Mouse (Mus musculus) forebrain, postnatal 0 days (tissue): ENCODE data around the gene Dtl. TPM values are rescaled to one million over a fixed set of nuclear protein-coding genes. Genes with fewer than 3 reads are reported as not detected.

Source experiments
- ATAC-seq: fragments of 200-750 bp; cut with Nextera tagmentation; 2 replicates; pipeline ENCODE4 v1.8.0; 2017; ENCODE audit warnings: mild to moderate bottlenecking, moderate library complexity
- DNase-seq: peaks from one replicate; pipeline ENCODE4 v3.0.0-alpha.2; 2015
- H3K27ac ChIP-seq: fragments of 300-500 bp; sonication (generic); 2 replicates; pipeline ENCODE4 v1.5.1; 2014; ENCODE audit warnings: low read depth, mild to moderate bottlenecking, antibody characterized with exemption, low read length, moderate library complexity, mixed read lengths
- H3K27me3 ChIP-seq: fragments of 300-500 bp; sonication (generic); 2 replicates; pipeline ENCODE4 v1.6.1; 2014; ENCODE audit warnings: mild to moderate bottlenecking, low read length, mixed read lengths; ENCODE audit not compliant: insufficient read depth
- H3K36me3 ChIP-seq: fragments of 300-500 bp; sonication (generic); 2 replicates; pipeline ENCODE4 v1.6.1; 2014; ENCODE audit warnings: mild to moderate bottlenecking, moderate library complexity; ENCODE audit not compliant: insufficient read depth
- H3K4me1 ChIP-seq: fragments of 300-500 bp; sonication (generic); 2 replicates; pipeline ENCODE4 v1.6.1; 2014; ENCODE audit warnings: antibody characterized with exemption; ENCODE audit not compliant: insufficient read depth
- H3K4me2 ChIP-seq: fragments of 300-500 bp; sonication (generic); 2 replicates; pipeline ENCODE4 v1.6.1; 2014; ENCODE audit warnings: low read depth, mild to moderate bottlenecking, moderate library complexity
- H3K4me3 ChIP-seq: fragments of 300-500 bp; sonication (generic); 2 replicates; pipeline ENCODE4 v1.5.1; 2014; ENCODE audit warnings: low read depth, low read length, mixed read lengths
- H3K9ac ChIP-seq: fragments of 300-500 bp; sonication (generic); 2 replicates; pipeline ENCODE4 v1.6.1; 2014; ENCODE audit warnings: mild to moderate bottlenecking
- H3K9me3 ChIP-seq: fragments of 300-500 bp; sonication (generic); 2 replicates; pipeline ENCODE4 v1.6.1; 2016; ENCODE audit warnings: low read length
- CTCF ChIP-seq: sonication (generic); IDR thresholded peaks from 2 replicates; pipeline ENCODE4 v1.5.1; 2016; ENCODE audit warnings: antibody characterized with exemption, control low read depth, low read depth
- WGBS: fragments of 180-500 bp; shearing (Covaris S2); extraction: QIAGEN DNeasy Blood & Tissue Kit; methylation state at CpG from one replicate; pipeline ENCODE4 v1.1.7; 2014; 5-methylcytosine and 5-hydroxymethylcytosine counted together
- polyA plus RNA-seq: library from polyadenylated mRNA; unstranded; fragments of >200 nt; fragmentation: Nextera tagmentation; extraction: Ambion mirVana; gene quantifications from 2 replicates; pipeline ENCODE4 v1.2.1, GENCODE M21; 2015
- total RNA-seq: library from RNA; depleted of rRNA; stranded (reverse); fragments of >200 nt; gene quantifications from 2 replicates; pipeline ENCODE4 v1.2.3, GENCODE M21; 2014

Dtl gene
- total and polyA plus RNA-seq, 2 experiments from 2014 or later: 4.5 to 5.8 TPM

DNA sequence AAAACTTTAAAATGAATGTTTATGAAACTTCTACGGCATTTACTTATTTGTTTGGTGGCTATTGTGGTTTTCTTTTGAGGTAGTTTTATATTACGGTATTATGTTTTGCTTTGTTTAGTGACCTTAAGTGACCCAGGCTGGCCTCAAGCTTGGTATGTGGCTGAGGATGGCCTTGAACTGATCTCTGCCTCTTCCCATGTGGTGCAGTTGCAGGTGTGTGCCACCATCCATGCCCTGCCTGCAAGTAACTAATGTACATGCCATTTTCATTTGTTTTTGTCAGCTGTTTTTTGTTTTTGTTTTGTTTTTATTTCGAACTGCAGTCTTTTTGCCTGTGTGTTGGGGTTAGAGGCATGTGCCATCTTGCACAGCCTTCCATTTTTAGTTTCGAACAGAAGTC is 6.3 kb upstream of the Dtl start:
- Histone ChIP-seq H3K9me3 (no peaks in the 10 kb centered on the region), H3K27ac (no peak overlapping the region), H3K36me3 (peaks cover 17% of the 10 kb centered on the region; the same call in 1 of the 2 replicates), H3K27me3 (no peaks in the 10 kb centered on the region), H3K4me3 (no peak overlapping the region), H3K9ac (no peak overlapping the region), H3K4me2 (no peak overlapping the region), H3K4me1 (peaks cover 3% of the 10 kb centered on the region)
- WGBS: 92% methylated on average over 4 of the region's 4 CpGs
- ATAC-seq: no peak
- no peak for DNase-seq
- no peak for TF ChIP-seq CTCF

DNA sequence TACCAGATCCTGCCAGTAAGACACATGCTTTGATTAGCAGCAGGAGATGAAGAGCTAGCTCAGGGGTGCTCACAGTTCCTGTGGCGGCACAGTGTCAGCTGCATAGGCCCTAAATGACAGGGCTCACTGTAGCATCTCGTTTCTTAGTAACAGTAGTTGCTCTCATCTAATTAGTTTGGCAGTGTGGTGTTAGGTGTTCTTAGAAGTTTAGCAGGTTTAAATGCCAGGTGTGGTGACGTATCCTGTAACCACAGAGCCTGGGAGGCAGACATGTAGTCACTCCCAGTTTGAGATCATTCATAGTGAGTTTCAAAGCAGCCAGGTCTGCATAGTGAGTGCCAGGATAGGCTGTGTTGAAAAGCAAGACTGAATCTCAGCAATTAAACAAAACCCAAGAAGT is 4.2 kb upstream of the Dtl start:
- Histone ChIP-seq H3K27ac (no peak overlapping the region), H3K4me1 (peaks cover 11% of the 10 kb centered on the region), H3K9ac (no peak overlapping the region), H3K9me3 (no peaks in the 10 kb centered on the region), H3K4me3 (no peak overlapping the region), H3K4me2 (no peak overlapping the region), H3K27me3 (no peaks in the 10 kb centered on the region), H3K36me3 (peaks cover 14% of the 10 kb centered on the region; the same call in 1 of the 2 replicates)
- WGBS: 87% methylated on average over 3 of the region's 3 CpGs
- TF ChIP-seq CTCF: no peak
- ATAC-seq (no peak), DNase-seq (no peak)

DNA sequence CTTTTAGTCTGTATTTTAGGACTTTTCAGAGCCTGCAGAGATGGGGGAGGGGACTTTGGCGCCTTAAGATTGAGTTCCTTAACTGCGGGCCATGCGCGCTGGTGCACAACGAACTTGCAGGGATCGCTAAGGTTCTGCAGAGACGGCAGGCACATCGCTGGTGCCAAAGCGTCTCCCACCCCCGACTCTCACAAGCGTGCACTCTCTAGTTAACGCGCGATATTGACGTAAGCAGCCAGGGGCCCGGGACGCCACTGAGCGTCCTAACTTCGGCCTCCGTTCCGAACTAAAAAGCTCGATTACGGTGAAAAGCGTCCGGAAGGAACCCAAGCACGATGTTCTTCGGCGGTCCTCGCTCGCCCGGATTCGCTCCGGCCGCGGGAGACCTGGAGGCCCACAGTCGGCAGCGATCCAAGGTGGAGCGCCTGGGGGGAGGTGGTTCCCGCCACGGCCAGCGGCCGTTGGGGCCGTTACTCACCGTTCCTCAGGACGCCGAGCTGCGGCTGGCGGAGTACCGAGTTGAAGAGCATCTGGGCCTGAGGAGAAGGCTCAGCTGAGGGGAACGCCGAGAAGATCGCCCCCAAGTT is 380 bp downstream of the Dtl start:
- under 1% methylated on average over 52 of the region's 52 CpGs for WGBS
- DNase-seq (peak; percentile 66), ATAC-seq (no peak)
- Histone ChIP-seq H3K4me1 (peaks cover 15% of the 10 kb centered on the region), H3K4me2 (peak overlapping the region; percentile 77), H3K27me3 (no peaks in the 10 kb centered on the region), H3K36me3 (no peaks in the 10 kb centered on the region), H3K9ac (peak overlapping the region; percentile 36), H3K9me3 (no peaks in the 10 kb centered on the region), H3K27ac (no peak overlapping the region), H3K4me3 (peak overlapping the region; percentile 69)
- no peak for TF ChIP-seq CTCF

DNA sequence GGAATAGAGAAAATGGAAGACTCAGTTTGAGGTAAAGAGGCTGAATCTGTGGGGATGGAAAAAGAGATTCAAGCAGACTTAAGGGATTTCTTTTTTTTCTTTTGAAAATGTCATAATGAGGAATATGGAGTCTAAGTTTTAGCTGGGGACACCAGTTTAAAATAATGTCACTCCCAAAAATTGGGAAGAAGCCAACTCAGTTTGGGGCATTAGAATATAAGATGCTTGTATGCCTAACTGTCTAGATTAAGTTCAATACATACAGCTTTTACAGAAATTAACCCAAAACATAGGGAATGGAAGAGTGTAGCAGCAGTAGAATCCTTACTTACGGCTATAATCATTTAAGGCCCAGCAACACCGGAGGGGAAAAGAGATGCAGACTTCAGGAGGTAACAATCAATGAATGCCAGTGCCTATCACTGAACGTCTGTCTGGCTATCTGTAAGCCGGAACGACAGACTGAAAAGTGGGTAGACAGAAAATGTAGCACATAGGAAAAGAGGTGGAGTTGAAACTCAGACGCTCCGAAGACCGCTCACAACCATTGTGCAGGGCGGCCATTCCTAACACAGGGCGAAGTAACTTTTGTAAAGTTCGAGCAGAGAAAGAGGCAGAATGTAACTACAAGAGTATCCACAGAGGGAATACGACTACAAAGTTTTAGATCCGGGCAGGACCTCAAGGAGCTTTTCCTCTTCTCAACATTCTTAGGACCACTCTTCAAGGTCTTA is 1.3 kb downstream of the Dtl start:
- Histone ChIP-seq H3K4me2 (peak overlapping the region; percentile 77), H3K9me3 (no peaks in the 10 kb centered on the region), H3K4me3 (peak overlapping the region; percentile 69), H3K27ac (no peak overlapping the region), H3K36me3 (no peaks in the 10 kb centered on the region), H3K27me3 (no peaks in the 10 kb centered on the region), H3K9ac (peak overlapping the region; percentile 36), H3K4me1 (peaks cover 15% of the 10 kb centered on the region)
- ATAC-seq: no peak
- no peak for DNase-seq
- no peak for TF ChIP-seq CTCF
- WGBS: 2% methylated on average over 13 of the region's 13 CpGs

DNA sequence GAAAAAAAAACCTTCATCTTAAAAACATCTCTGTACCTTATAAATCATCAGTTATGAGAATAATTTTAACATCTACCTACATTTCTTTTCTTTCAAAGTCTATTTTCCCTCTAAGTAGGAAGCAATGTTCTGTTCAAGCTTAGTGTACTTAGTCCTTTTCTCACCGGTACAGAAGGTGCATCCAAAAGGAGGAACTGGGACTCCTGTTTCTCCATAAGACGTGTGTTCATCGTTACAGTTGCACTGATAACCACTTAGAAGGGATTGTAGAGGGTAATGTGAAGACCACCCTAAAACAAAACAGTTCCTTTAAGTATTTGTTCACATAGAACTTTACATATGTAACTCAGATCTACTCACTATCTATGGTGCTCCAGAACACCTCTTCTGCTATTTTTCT is 4.9 kb downstream of the Dtl start:
- no peak overlapping the region for H3K4me2 ChIP-seq
- H3K9me3 ChIP-seq: no peaks in the 10 kb centered on the region
- DNase-seq (no peak), ATAC-seq (no peak)
- H3K4me3 ChIP-seq: no peak overlapping the region
- no peaks in the 10 kb centered on the region for H3K27me3 ChIP-seq
- no peak overlapping the region for H3K9ac ChIP-seq
- no peak overlapping the region for H3K27ac ChIP-seq
- 0 out of 2 replicates have a peak, but pooled peaks cover 7% of the 10 kb centered on the region for H3K4me1 ChIP-seq
- no peaks in the 10 kb centered on the region for H3K36me3 ChIP-seq
- 93% methylated on average over 3 of the region's 3 CpGs for WGBS
- no peak for TF ChIP-seq CTCF

DNA sequence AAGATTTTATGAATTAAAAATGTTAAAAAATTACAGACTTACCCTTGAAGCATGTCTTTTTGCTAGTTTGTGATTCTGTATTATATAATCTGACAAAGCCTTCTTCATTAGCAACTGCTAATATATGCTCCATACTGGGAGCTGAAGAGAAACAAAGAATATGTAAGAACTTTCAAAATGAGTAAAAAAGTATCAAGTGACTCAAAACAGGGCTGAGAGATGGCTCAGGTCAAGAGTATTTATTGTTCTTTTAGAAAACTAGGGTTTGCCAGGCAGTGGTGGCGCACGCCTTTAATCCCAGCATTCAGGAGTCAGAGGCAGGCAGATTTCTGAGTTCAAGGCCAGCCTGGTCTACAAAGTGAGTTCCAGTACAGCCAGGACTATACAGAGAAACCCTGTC is 5.7 kb downstream of the Dtl start:
- Histone ChIP-seq H3K9ac (no peak overlapping the region), H3K36me3 (no peaks in the 10 kb centered on the region), H3K27me3 (no peaks in the 10 kb centered on the region), H3K27ac (no peak overlapping the region), H3K4me3 (no peak overlapping the region), H3K4me1 (0 out of 2 replicates have a peak, but pooled peaks cover 5% of the 10 kb centered on the region), H3K4me2 (no peak overlapping the region), H3K9me3 (no peaks in the 10 kb centered on the region)
- 91% methylated on average over 2 of the region's 2 CpGs for WGBS
- DNase-seq (no peak), ATAC-seq (no peak)
- no peak for TF ChIP-seq CTCF

DNA sequence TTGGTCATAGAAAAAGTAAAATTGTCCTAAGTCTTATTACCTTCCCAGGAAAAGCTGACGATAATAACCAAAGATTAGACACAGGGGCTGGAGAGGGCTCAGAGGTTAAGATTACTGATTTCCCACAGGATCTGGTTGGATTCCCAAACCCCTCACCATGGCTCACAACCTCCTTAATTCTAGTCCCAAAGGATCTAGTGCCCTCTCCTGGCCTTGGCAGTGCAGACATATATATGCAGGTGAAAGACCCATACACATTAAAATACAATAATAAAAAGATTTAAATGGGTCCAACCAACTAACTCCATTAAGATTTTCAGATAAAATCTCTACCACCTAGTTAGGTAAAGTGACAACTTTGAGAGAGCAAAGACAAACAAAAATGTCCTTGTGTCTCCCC is 7.5 kb downstream of the Dtl start:
- Histone ChIP-seq H3K27me3 (no peaks in the 10 kb centered on the region), H3K4me1 (no peaks in the 10 kb centered on the region), H3K9ac (no peak overlapping the region), H3K4me3 (no peak overlapping the region), H3K36me3 (no peaks in the 10 kb centered on the region), H3K9me3 (no peaks in the 10 kb centered on the region), H3K27ac (no peak overlapping the region), H3K4me2 (no peak overlapping the region)
- peak; percentile 18 for DNase-seq
- peak; percentile 48 for TF ChIP-seq CTCF
- no peak for ATAC-seq
- WGBS: 80% methylated on average over 1 of the region's 1 CpGs
